Mouse (Mus musculus): ENCODE measurements around the gene Esp38.
"Not testable (repeated sequence)": the region's sequence is repeated elsewhere in the genome, so short reads cannot be mapped to it uniquely, and the experiment has no call there.

The Esp38 gene

GRCm38 (mm10) chr17:39950220-39950619, at the start of gene Esp38:
TSS of gene Esp38 (plus strand) at chr17:39950520.
- in situ Hi-C loops (cut with MboI, MseI), result no loop called here

- in situ Hi-C loops (cut with MboI, MseI), result not testable (repeated sequence)
These were observed 47.3 kb upstream of the Esp38 start for GRCm38 (mm10) chr17:39902928-39903545.

Data from T-helper 1 cell (primary cell).